Mouse (Mus musculus) gastrocnemius, postnatal 10 days (tissue): ENCODE results near the gene Fbxo2. TPM values are rescaled to one million over a fixed set of nuclear protein-coding genes. Genes with fewer than 3 reads are reported as not detected.

ENCODE experiments used
- DNase-seq: peaks from one replicate; pipeline ENCODE4 v3.0.0; 2021; ENCODE audit warnings: mixed read lengths
- total RNA-seq, 2 experiments: library from RNA; stranded (reverse); gene quantifications; 2 replicates each; pipeline ENCODE4 v1.2.3; 2021

Gene Fbxo2
- total RNA-seq, 2 experiments from 2014 or later: 0.31 TPM; not detected in 1

- DNase-seq: no peak
Measured at GRCm38 (mm10) chr4:148143721-148144120, 16.7 kb upstream of the Fbxo2 start.

DNA sequence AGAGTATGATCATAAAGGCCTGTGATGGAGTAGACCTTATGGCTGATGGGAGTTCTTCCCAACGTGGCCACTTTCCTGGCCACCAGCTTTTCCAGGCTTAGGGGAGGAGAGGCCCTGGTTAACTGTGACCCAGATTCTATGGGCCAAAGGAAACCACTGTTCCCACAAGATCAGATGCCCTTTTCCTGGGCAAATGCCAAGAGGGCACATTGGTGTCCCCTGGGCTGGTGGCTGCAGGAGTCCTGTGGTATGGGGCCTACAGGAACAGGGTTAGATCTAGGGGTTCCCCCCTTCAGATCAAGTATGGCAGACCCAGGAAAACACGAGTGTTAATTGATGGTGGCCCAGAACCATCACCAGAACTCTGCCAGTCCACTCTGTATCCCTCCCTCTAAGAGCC is 12.7 kb upstream of the Fbxo2 start:
- DNase-seq: no peak

GRCm38 (mm10) chr4:148149540-148149939 is 10.9 kb upstream of the Fbxo2 start:
- no peak for DNase-seq

DNA sequence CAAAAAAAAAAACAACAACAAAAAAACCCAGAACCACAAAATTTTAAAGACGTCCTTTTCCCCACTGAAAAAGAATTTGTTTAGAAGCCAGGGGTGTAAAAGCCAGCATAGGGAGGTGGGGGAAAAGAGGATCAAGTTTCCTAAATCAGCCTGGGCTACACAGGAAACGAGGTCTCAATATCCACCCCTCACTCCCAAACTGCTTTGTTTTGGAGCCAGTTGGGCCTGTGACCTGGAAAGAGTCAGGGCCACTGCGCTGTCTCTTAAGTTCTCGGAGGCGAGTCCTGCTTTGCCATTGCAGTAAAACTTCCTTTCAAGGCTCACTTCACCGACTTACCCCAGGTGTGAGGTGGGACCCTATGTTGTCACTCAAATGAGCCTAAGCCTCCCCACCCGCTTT is 10.2 kb upstream of the Fbxo2 start:
- no peak for DNase-seq

DNA sequence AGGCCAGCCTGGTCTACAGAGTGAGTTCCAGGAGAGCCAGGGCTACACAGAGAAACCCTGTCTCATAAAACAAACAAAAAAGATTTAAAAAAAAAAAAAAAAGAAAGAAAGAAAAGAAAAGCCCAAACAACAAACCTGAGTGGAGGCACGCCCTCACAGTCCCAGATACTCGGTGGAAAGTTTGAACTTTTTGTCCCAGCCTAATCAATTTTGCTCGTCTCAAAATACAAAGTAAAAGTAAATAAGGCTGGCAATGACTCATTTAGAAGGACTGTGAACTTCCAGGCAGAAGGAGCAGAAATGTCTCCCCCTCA is 9.5 kb upstream of the Fbxo2 start:
- no peak for DNase-seq

- DNase-seq: peak; percentile 82
Measured at GRCm38 (mm10) chr4:148151267-148152168, 8.9 kb upstream of the Fbxo2 start, which contains the start of gene Fbxo6. TSS of gene Fbxo6 (minus strand) at chr4:148152140.

DNA sequence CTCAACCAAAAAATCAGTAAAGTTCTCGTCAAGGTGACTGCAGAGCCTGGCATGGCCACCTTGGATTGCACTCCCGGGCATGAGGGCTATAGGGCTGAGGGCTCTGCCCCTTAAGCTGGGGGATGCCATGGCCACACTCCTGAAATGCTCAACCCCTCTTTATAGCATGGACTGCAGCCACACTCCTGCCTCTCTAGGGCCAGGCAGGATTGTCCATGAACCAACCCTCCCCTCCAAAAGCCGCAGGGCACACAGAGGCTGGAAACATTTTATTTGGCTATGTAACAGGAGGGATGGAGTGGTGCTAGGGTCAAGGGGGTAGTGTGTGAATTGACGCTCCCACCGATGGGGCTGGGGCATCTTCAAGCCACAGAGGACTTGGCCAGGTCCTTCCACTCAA is 7.9 kb upstream of the Fbxo2 start:
- DNase-seq: no peak

GRCm38 (mm10) chr4:148154006-148154405 is 6.4 kb upstream of the Fbxo2 start:
- DNase-seq: no peak

GRCm38 (mm10) chr4:148154982-148155381 is 5.4 kb upstream of the Fbxo2 start:
- DNase-seq: no peak

DNA sequence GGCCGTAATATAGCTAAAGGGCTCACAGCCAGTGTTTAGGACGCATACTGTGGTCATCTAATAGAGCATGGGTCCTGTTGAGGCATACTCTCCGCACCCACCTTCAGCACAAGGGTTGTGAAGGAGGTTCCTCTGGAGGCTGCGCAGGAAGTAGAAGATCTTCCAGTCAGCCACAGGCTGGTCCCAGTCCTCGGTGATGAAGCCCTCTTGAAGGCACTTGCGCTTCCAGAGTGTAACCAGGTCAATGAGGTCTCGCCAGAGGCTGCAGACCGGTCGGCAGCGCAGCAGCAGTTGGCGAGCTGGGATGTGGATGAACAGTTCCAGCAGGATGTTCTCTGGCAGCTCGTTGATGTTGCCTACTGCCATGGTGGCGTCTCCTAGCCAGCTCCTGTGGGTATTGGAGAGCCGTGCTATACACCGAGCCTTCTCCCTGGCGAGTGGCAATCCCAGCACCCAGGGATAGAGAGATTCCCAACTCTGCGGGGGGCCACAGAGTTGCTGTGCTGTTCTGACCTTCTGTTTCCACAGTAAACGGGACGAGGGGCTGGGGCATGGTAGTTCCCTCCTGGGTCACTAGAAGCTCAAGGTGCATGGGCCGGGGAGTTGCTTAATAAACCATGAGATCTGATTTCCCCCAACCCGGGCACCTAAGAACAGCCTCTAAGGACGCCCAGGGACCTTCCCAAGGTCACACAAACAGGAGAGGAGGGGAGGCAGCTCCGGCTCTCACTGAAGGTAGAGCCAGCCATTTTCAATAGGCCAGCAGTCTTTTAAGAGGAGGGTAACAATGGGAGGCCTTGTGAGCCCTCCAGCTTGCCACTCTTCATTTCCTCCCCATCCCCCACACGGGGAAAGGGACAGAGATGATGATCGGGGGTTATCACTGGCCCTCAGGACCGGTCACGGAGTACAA is 1.7 kb upstream of the Fbxo2 start:
- no peak for DNase-seq

DNA sequence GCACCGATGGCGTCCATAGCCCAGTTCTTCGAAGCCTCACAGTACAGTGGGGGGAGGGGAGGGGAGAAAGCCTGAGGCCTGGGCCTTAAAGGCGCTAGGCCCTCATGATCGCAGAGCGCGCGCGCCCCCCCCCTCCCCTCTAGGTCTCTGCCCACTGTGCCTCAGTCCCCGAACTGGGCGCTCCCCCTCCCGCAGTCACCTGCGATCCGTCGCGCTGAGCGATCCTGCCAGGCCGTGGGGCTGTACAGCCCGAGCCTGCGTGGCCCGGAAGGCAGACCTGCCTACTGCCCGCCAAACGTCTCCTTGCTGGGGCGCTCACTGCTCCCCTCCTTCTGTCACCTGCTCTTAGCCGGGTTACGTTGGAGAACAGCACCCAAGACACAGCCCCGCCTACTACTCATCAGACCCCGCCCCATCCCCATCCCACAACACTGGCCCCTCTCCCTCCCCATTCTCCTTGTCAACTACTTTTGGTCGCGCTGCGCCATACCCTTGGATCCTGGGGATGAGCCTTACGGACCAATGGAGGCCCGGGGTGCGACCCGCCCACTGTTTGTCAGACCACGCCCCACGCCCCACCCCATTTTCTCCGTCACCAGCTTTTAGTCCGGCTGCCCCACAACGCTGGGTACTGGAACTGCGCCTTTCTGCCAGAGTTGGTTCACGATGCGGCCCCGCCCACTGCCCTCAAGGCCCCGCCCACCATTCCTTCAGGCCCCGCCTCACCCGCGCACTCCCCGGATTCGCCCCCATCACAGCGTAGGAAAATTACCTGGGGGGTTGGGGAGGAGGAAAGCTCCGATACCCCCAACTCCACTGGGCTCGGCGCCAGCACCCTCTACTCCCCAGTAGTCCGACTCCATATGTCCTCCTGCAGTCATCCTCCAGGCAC is 631 bp upstream of the Fbxo2 start:
- peak; percentile 76 for DNase-seq

DNA sequence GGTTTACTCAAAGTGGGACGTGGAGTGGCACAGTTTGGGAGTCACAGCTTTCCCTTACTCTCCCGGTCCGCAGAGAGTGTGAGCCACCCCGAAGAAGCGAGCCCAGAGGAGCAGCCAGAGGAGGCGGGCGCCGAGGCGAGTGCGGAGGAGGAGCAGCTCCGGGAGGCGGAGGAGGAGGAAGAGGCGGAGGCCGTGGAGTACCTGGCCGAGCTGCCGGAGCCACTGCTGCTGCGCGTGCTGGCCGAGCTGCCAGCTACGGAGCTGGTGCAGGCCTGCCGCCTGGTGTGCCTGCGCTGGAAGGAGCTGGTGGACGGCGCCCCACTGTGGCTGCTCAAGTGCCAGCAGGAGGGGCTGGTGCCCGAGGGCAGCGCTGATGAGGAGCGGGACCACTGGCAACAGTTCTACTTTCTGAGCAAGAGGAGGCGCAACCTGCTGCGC is 3.6 kb downstream of the Fbxo2 start:
- peak; percentile 64 for DNase-seq

GRCm38 (mm10) chr4:148164461-148164860 is 4.0 kb downstream of the Fbxo2 start:
- DNase-seq: no peak

- no peak for DNase-seq
Measured at GRCm38 (mm10) chr4:148165551-148165950, 5.1 kb downstream of the Fbxo2 start.

DNA sequence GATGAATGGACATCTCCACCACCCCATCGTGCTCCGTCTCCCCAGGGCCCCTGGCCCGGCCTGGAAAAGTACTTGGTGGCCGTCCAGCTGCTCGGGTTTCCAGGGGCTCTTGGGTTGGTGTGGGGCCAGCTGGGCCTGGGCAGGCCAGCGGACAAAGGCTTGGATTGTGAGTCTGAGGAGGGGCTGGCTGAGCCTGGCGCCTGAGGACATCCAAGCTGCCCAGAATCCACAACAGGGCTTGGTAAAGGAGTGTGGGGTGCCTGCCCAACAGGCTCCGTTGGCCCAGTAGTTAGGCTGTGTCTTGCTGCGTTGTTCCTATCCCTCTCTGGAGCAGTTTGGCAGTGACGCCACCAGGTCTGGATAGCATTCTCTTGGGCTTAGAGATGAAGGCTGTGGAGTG is 6.0 kb downstream of the Fbxo2 start:
- no peak for DNase-seq

- DNase-seq: peak; percentile 74
Measured at GRCm38 (mm10) chr4:148166986-148167385, 6.6 kb downstream of the Fbxo2 start.

DNA sequence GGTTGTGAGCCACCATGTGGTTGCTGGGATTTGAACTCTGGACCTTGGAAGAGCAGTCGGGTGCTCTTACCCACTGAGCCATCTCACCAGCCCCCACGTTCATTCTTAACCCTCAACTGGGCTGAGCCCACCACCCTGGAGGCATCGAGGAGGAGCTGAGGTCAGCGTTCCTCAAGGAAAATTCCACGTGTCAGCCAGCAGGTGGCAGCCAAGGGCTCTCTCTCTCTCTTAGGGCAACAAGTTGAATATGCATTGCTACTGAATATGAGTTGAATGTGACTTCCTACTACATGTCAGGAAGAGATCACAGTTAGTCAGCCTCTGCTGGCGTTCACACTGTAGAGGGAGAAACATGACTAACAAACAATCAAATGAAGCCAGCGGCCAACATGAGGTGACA is 7.9 kb downstream of the Fbxo2 start:
- DNase-seq: peak; percentile 68

DNA sequence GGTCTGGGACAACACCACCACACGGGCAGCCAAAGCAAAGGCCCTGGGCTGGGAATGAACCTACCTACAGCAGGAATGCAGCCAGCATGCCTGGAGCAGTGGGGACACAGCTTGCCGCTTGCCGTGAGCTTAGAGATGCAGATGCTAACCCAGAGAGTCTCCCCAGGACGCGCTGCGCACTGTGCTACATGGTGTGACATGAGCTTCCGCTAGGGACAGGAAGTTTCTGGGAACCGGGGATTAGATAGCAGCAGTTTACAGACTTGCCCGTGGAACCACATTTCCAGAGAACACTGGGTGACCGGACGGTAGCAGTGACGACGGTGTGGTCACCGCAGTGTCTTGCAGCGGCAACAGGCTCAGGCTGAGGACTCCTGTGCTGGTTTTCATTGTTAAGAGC is 9.2 kb downstream of the Fbxo2 start:
- DNase-seq: no peak

GRCm38 (mm10) chr4:148170842-148171241 is 10.4 kb downstream of the Fbxo2 start:
- peak; percentile 52 for DNase-seq

- no peak for DNase-seq
Measured at GRCm38 (mm10) chr4:148171261-148171660, 10.8 kb downstream of the Fbxo2 start.

DNA sequence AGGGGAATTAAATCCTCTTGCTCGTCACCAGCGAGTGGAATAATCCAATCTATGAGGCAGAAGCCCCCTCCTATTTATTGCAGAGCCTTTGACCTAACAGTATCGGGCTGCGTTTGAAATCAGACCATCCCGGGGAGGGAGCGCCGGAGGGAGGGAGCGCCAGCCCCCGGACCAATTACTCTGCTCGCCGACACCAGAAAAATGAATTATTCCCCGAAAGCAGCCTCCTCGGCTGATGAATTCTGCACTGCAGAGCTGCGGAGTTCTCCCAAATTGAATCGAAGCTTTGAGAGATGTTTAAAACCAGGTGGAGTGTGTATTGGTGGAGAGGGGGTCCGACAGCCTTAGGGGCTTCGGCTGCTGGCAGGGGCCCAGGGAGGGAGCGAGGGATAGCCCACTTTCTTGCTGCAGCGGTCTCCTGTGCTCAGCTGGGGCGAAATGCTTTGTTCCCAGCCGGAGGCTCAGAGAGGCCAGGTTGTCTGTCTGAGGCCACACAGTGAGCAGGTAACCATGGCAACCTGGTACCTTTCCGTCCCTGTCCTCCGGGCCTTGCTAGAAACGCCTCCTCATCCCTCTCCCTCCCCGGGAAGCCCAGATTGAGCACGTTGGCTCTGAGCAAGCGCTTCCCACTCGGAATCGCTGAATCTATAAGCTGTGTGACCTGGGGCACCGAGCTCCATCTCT is 13.5 kb downstream of the Fbxo2 start:
- no peak for DNase-seq

- DNase-seq: no peak
Measured at GRCm38 (mm10) chr4:148174495-148174862, 14.1 kb downstream of the Fbxo2 start.
